Mouse (Mus musculus): Measurements from ENCODE around the gene Slc17a6.
"Not testable (repeated sequence)": the region's sequence is repeated elsewhere in the genome, so short reads cannot be mapped to it uniquely, and the experiment has no call there.

Slc17a6 gene

DNA sequence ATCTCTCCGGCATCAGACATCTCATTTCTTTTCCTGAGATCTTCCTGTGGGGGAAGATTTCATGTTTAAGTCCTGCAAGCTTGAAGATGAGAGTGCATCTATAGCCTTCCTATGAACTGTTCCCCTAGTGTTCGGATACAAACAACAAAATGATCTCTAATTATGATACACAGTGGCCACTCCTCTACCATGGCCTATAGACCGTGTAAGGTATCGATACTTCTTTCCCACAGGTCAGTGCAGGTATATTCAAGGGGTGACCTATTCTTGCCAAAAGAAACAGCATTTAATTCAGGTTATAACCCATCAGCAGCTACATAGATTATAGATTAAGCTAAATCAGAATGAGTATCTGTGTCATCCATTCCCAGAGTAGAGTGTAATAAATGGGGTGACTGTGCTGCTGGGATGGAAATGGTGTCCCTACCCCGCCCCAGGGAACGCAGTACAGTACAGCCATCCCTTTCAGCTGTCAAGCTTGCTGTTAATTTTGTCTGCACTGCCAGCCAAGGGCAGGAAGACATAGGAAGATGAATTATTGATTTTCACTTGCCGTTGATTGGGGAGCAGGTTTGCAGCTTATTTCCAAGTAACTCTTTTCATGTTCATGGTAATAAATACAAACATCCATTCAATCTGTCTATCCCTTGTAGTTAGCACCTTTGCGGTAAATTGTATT lies 71.9 kb downstream of the Slc17a6 start:
- DNase-seq (ENCODE audit: low read depth, low spot score), result no peak

DNA sequence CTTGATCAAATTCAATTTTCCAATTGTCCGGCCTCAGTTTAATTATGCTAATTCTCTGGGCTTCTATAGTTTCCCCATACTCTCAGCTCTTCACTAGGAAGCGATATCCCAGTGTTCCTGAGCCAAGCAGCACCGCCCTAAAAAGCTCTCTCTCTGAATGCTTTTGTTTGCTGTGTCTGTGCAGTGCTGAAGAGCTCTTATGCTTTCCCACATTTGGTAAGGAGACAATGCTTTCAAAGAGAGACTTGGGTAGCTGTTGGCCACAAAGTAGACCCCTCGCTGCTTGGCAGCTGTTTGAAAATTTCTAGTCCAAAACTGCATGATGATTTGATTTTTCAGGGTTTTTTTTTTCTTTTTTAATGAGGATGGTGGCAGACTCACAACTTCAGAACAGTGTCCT lies 72.6 kb downstream of the Slc17a6 start:
- DNase-seq (ENCODE audit: low read depth, low spot score), result no peak

DNA sequence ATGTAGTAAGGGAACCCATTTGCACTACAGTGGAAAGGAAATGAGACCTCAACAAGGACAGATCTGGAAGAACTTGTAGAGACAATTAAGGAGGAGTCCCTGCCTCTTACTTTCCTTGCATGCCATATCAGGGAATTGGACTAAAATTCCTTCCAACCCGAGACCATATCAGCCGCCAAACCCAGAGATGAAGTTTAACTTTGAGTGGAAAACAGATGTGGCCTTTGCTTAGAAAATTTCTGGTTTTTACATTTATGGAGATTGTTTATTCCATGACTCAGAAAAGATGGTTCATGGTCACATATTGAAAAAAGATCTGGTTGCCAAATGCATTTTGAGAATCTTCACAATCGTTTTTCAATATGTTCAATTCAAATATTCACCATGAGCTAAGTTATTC lies 87.7 kb downstream of the Slc17a6 start:
- no peak for DNase-seq (ENCODE audit: low read depth, low spot score)

DNA sequence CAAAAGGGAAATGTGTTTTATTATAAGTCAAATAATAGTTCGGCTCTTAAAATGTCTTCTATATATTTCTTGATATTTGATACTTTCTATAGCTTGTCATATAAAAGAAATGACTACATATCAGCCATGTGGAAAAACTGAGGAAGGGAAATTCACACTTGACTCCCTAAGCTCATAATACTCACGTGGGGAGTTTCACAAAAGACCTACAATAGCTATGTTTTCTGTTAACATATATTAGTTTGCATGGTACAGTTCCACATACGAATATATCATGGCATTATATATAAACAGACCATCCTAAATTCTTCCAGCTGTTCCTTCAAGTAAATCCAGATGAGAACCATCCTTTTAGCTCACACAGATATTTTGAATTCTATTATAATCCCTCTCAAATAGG lies 88.5 kb downstream of the Slc17a6 start:
- not testable (repeated sequence) for DNase-seq (ENCODE audit: low read depth, low spot score)

DNA sequence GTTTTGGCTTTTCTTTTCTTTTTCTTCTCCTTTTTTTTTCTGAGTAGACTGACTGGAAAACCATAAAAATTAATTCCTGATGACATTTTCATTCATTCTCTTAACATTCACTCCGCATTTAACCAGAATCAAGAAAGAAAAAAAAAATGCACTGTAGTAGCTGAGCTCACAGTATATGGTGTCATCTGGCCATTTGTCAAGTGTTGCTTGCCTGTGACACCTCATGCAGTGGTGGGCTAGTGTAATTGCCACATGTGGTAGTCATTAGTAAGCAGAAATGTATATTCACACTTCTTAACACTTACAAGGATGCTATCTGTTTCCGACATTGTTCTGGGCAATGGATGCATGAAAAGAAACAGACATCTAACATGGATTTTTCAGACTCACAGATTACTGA lies 94.0 kb downstream of the Slc17a6 start:
- DNase-seq (ENCODE audit: low read depth, low spot score), result no peak
